Mouse (Mus musculus): ENCODE data around the gene Uqcc2.

DNA sequence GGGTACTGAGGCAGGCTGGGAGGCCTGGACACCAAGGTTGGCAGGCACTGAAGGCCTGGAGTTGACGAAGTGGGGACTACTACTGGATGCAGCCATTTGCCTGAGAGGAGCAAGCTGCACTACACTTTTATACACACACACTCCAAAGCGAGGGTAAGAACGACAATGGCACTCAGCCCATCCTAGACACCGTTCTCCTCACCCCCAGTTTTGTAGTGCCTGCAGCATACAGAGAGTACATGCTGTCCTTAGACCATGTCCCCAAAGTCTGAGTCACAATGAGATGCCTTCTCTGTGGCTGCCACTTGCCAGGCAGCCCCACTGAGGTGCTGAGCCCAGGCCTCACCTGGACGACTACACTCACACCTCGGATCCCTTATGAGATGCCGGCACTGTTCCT lies 3.9 kb downstream of the Uqcc2 start:
- no peak for TF ChIP-seq CTCF (IDR thresholded peaks at IDR 0.05; ENCODE audit: low read depth, low read length)
- TF ChIP-seq POLR2A (IDR thresholded peaks at IDR 0.05; ENCODE audit: borderline replicate concordance, low read depth, low read length): no peak
